Mouse (Mus musculus): Measurements from ENCODE around the gene Adam33.

DNA sequence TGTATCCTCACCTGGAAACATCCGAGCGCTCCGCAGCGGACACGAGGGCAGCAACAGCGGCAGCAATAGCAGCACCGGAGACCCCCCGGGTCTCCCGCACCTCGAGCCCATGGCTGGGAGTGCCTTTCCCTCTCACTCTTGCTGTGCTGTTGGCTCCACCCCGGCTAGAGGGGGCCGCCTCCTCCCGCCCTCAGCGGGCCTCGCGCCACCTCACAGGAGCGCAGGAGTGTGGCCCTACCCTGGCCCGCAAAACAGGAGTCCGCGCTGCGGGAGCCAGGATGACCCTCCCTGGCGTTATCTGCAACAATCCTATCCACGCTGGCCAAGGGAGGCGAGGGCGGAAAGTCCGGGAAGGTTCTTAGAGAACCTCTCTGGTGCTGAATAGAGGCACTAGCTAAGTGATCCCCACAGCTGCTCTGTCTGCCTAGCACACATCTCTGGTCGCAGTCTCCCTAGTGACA lies at the start of gene Adam33:
- no peak for TF ChIP-seq EP300 (IDR thresholded peaks at IDR 0.05; ENCODE audit: insufficient read depth, low read depth, low read length)
- TF ChIP-seq POLR2A (IDR thresholded peaks at IDR 0.05; ENCODE audit: insufficient read depth, low read depth, low read length) = no peak
